Mouse (Mus musculus) kidney, postnatal 0 days (tissue): ENCODE data around the gene Dlg4. TPM values are rescaled to one million over a fixed set of nuclear protein-coding genes. Genes with fewer than 3 reads are reported as not detected.

Experiments used
- ATAC-seq: fragments of 200-750 bp; cut with Nextera tagmentation; replicated peaks from 2 replicates; pipeline ENCODE4 v1.8.0; 2017; ENCODE audit warnings: low read depth, moderate number of reproducible peaks, moderate TSS enrichment, moderate library complexity; ENCODE audit not compliant: low FRiP score
- DNase-seq: peaks from one replicate; pipeline ENCODE4 v3.0.0-alpha.2; 2016; ENCODE audit warnings: low spot score
- H3K27ac ChIP-seq: fragments of 300-500 bp; sonication (generic); 2 replicates; pipeline ENCODE4 v1.5.1; 2014; ENCODE audit warnings: mild to moderate bottlenecking
- H3K27me3 ChIP-seq: fragments of 300-500 bp; sonication (generic); 2 replicates; pipeline ENCODE4 v1.6.1; 2014; ENCODE audit warnings: low read length, mixed read lengths; ENCODE audit not compliant: insufficient read depth
- H3K36me3 ChIP-seq: fragments of 300-500 bp; sonication (generic); 2 replicates; pipeline ENCODE4 v1.6.1; 2014; ENCODE audit warnings: low read length, mixed read lengths; ENCODE audit not compliant: insufficient read depth
- H3K4me1 ChIP-seq: fragments of 300-500 bp; sonication (generic); replicated peaks from 2 replicates; pipeline ENCODE4 v1.6.1; 2014; ENCODE audit warnings: antibody characterized with exemption, low read length, mixed read lengths; ENCODE audit not compliant: insufficient read depth
- H3K4me2 ChIP-seq: fragments of 300-500 bp; sonication (generic); 2 replicates; pipeline ENCODE4 v1.6.1; 2014; ENCODE audit warnings: mild to moderate bottlenecking, low read length, moderate library complexity, mixed read lengths
- H3K4me3 ChIP-seq: fragments of 300-500 bp; sonication (generic); replicated peaks from 2 replicates; pipeline ENCODE4 v1.5.1; 2014; ENCODE audit warnings: low read depth, low read length
- H3K9ac ChIP-seq: fragments of 300-500 bp; sonication (generic); 2 replicates; pipeline ENCODE4 v1.6.1; 2014; ENCODE audit warnings: low read depth, low read length
- H3K9me3 ChIP-seq: fragments of 300-500 bp; sonication (generic); replicated peaks from 2 replicates; pipeline ENCODE4 v1.6.1; 2016; ENCODE audit warnings: low read length, inconsistent platforms, mixed read lengths
- CTCF ChIP-seq: IDR thresholded peaks from 2 replicates; pipeline ENCODE4 v1.5.1; 2016; ENCODE audit warnings: antibody characterized with exemption, low read depth, mild to moderate bottlenecking, moderate library complexity
- WGBS: fragments of 180-500 bp; shearing (Covaris S2); extraction: QIAGEN DNeasy Blood & Tissue Kit; methylation state at CpG from one replicate; pipeline ENCODE4 v1.1.7; 2014; 5-methylcytosine and 5-hydroxymethylcytosine counted together
- polyA plus RNA-seq: library from polyadenylated mRNA; unstranded; fragments of >200 nt; fragmentation: Nextera tagmentation; extraction: Ambion mirVana; gene quantifications from 2 replicates; pipeline ENCODE4 v1.2.1, GENCODE M21; 2015

Gene Dlg4
- polyA plus RNA-seq, 1 experiment from 2014 or later = 4.3 TPM

DNA sequence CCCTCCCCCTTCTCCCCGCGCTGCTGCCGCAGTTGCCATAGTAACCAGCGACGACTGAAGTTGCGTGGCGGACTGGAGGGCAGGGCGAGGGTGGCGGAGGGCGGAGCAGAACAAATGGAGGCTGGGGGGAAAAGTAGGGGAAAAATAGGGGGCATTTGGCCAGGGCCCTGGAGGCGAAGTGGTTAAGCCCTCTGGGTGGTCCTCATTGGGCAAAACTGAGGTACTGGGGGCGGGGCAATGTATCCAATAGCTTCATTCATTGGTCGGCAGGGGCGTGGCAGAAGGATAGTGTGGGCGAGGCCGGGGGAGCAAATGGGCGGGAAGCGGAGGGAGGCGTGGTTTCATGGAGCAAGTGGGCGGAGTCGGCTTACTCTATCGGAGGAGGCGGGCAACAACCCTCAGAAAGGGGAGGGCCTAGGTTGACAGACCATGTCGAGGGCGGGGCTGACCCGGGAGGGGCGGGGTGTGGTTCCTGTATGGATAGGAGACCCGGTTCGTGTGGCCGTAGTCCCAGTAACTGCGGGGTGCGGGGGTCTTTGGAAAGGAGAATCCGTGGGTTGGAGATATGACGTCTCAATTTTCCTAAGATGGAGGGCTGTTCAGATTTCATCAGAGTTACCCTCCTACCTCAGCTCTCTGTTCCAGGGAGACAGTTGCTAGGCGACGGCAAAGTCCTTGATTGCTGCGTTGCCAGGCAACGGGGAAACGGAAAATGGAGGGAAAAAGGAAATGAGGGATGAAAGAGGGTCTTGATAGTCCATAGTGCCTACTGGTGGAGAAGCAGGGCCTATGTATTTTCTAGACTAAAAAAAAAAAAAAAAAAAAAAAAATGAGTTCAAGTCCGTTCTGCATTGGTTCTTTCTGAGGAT is 4.8 kb downstream of the Dlg4 start:
- Histone ChIP-seq H3K27me3 (no peaks in the 10 kb centered on the region), H3K9me3 (no peaks in the 10 kb centered on the region), H3K4me2 (peak overlapping the region; percentile 92), H3K9ac (peak overlapping the region; percentile 31; the same call in 1 of the 2 replicates), H3K36me3 (no peaks in the 10 kb centered on the region), H3K27ac (peak overlapping the region; percentile 72), H3K4me3 (peak overlapping the region; percentile 56), H3K4me1 (peaks cover 31% of the 10 kb centered on the region)
- 2% methylated on average over 40 of the region's 40 CpGs for WGBS
- no peak for TF ChIP-seq CTCF
- peak; percentile 99 for DNase-seq
- ATAC-seq = peak; percentile 83

DNA sequence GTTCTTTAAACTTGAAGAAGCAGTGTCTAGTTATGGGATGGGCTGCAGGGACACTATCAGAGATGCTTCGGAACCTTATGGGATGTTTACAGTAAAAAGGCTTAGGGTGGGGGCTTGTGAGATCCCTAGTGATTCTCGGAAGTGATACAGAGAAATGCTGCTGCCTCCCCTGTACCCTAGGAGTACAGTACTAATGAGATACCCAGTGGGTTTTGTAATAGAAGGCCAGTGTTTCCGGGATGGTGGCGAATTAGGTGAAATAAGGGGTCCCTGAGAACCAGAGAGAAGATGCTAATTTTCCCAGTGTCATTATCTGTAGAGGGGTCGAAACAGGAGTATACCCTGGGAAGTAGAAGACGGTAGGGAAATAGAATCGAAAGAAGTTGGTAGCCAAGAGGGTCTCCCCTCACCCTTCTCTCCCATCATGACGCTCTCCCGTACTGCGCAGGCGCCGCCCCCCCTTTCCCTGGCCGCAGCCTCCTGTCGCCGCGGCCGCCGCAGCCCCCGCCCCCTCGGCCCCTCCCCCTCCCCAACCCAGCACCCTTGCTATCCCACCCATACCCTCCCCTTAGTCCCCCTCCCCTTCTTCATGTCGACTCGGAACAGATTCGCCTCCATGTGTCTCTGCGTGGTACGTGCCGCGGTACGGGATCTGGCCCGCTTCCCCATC is 6.9 kb downstream of the Dlg4 start:
- peak overlapping the region; percentile 35; the same call in 1 of the 2 replicates for H3K9ac ChIP-seq
- WGBS = 9% methylated on average over 22 of the region's 29 CpGs
- ATAC-seq = no peak
- peak; percentile 60 for DNase-seq
- H3K27me3 ChIP-seq = no peaks in the 10 kb centered on the region
- no peak for TF ChIP-seq CTCF
- H3K4me3 ChIP-seq = peak overlapping the region; percentile 23
- no peaks in the 10 kb centered on the region for H3K9me3 ChIP-seq
- no peaks in the 10 kb centered on the region for H3K36me3 ChIP-seq
- no peak overlapping the region for H3K27ac ChIP-seq
- peaks cover 43% of the 10 kb centered on the region for H3K4me1 ChIP-seq
- H3K4me2 ChIP-seq = peak overlapping the region; percentile 53

DNA sequence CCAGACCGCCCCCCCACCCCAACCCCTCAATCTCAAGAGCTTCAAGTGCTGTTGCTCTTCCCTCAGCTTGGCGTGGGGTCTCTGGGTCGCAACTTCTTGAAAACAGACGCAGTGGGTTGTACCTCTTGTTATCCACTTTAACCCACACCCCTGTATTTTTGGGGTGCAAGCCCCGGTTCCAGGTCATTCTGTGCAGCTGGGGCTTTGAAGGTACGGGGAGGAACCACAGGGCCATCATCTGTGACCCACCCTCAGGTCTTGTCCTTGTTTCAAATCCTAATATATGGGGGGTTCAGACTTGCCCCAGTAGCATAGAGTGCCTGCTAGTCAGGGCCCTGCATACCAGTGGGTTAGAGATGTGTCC is 7.4 kb downstream of the Dlg4 start:
- Histone ChIP-seq H3K9me3 (no peaks in the 10 kb centered on the region), H3K4me1 (peaks cover 39% of the 10 kb centered on the region), H3K4me3 (peak overlapping the region; percentile 23), H3K27me3 (no peaks in the 10 kb centered on the region), H3K4me2 (peak overlapping the region; percentile 53), H3K9ac (no peak overlapping the region; the same call in 1 of the 2 replicates), H3K36me3 (no peaks in the 10 kb centered on the region), H3K27ac (no peak overlapping the region)
- WGBS = 24% methylated on average over 6 of the region's 6 CpGs
- TF ChIP-seq CTCF = no peak
- ATAC-seq (no peak), DNase-seq (no peak)

DNA sequence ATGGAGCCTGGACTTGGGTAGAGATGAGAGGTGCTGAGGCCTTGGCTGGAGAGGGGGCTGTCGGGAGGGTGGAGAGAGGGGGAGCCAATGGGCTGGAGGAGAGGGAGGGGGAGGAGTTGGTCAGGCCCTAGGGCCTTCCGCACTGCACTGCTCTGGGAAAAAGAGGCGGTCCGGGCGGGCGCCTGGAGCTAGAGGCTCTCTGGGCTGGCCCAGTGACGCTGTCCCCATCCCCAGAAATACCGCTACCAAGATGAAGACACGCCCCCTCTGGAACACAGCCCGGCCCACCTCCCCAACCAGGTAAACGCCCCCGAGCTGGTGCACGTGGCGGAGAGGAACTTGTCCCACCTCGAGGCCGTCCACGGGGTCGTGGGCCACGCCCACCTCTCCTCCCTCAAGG is 9.9 kb downstream of the Dlg4 start:
- 2% methylated on average over 19 of the region's 19 CpGs for WGBS
- Histone ChIP-seq H3K27ac (0 out of 2 replicates have a peak overlapping the region, but pooled peaks have one; percentile 8), H3K36me3 (peaks cover 9% of the 10 kb centered on the region), H3K9ac (peak overlapping the region; percentile 31; the same call in 1 of the 2 replicates), H3K4me1 (peaks cover 45% of the 10 kb centered on the region), H3K4me3 (peak overlapping the region; percentile 30), H3K27me3 (no peaks in the 10 kb centered on the region), H3K4me2 (peak overlapping the region; percentile 58), H3K9me3 (no peaks in the 10 kb centered on the region)
- no peak for TF ChIP-seq CTCF
- DNase-seq (peak; percentile 91), ATAC-seq (peak; percentile 71)

DNA sequence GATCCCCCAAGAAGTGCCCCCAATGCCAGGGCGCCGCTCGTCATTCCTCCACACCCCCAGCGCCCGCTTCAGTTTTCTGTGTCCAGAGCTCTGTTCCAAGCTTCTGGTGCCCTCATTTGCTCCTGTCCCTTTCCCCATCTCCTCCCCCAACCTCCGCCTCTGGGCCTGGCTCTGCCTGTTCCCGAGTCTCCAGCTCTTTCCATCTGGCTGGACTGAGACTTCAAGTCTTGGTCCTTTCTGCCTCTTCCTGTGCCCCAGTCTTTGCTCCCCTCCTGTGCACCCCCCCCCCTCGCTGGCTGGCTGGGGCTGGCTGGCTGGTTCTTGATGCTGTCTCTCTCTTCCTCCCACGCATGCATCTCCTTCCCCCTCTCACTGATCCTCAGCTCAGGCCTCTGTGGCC is 10.7 kb downstream of the Dlg4 start:
- DNase-seq = peak; percentile 56
- WGBS = 24% methylated on average over 9 of the region's 9 CpGs
- H3K27ac ChIP-seq = no peak overlapping the region

DNA sequence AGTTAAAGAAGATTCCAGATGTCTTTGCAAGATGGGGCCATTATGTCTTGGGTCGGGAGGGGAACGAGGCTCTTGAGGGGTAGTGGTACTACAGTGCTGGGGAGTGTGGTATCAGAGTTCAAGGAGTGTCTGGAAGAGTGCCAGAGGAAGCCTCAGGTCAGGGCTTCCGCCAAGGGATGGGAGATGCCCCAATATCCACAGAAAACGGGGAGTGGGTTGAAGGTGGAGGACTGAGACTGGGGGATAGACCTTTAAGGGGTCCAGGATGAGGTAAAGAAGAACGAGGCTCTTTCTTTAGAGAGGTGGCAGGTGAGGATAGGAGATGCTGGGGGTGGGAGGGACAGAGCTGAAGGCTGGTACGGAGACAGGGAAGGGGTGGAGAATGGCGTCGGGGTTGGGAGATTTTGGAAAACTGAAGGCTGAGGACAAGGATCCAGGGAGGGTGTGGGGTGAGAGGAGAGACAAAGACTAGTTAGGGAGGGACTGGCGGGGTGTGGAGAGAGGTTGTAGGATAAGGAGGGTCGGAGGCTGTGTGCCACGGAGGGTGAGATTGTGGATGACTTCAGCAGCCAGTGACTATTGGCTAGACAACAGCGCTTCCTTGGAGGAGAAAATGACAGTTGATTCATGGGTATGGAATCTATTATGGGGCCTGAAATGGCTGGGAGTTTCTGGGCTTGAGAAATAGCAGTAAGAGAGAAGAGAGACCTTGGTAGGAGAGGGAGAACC is 11.8 kb downstream of the Dlg4 start:
- DNase-seq (no peak), ATAC-seq (no peak)
- WGBS = 13% methylated on average over 12 of the region's 12 CpGs
- Histone ChIP-seq H3K36me3 (peaks cover 27% of the 10 kb centered on the region), H3K4me1 (peaks cover 41% of the 10 kb centered on the region), H3K9ac (peak overlapping the region; percentile 13; the same call in 1 of the 2 replicates), H3K4me3 (no peak overlapping the region), H3K4me2 (peak overlapping the region; percentile 58), H3K27me3 (no peaks in the 10 kb centered on the region), H3K9me3 (no peaks in the 10 kb centered on the region), H3K27ac (peak overlapping the region; percentile 37; the same call in 1 of the 2 replicates)
- no peak for TF ChIP-seq CTCF

More for the DNA sequence above, 10.7 kb downstream of the Dlg4 start:
- 0 out of 2 replicates have a peak overlapping the region, but pooled peaks have one; percentile 27 for H3K9ac ChIP-seq
- H3K27me3 ChIP-seq = no peaks in the 10 kb centered on the region
- TF ChIP-seq CTCF = no peak
- peak overlapping the region; percentile 58 for H3K4me2 ChIP-seq
- ATAC-seq = no peak
- H3K4me3 ChIP-seq = no peak overlapping the region; the same call in 1 of the 2 replicates
- H3K4me1 ChIP-seq = peaks cover 45% of the 10 kb centered on the region
- peaks cover 17% of the 10 kb centered on the region for H3K36me3 ChIP-seq
- H3K9me3 ChIP-seq = no peaks in the 10 kb centered on the region
